Mouse (Mus musculus) hindbrain, embryonic 11.5 days (tissue): ENCODE data around the gene Dio1. TPM values are rescaled to one million over a fixed set of nuclear protein-coding genes. Genes with fewer than 3 reads are reported as not detected.

Experiments used
- ATAC-seq: fragments of 200-750 bp; cut with Nextera tagmentation; 2 replicates; pipeline ENCODE4 v1.8.0; 2017; ENCODE audit warnings: mild to moderate bottlenecking, moderate TSS enrichment, moderate library complexity; ENCODE audit not compliant: low FRiP score
- DNase-seq: peaks from one replicate; pipeline ENCODE4 v3.0.0-alpha.2; 2015; ENCODE audit warnings: low spot score
- H3K27ac ChIP-seq: fragments of 300-500 bp; sonication (generic); 2 replicates; pipeline ENCODE4 v1.5.1; 2014; ENCODE audit warnings: mild to moderate bottlenecking, low read depth, low read length
- H3K27me3 ChIP-seq: fragments of 300-500 bp; sonication (generic); 2 replicates; pipeline ENCODE4 v1.6.1; 2014; ENCODE audit warnings: mild to moderate bottlenecking, low read length, moderate library complexity, mixed read lengths; ENCODE audit not compliant: control insufficient read depth, insufficient read depth
- H3K36me3 ChIP-seq: fragments of 300-500 bp; sonication (generic); 2 replicates; pipeline ENCODE4 v1.6.1; 2014; ENCODE audit warnings: mild to moderate bottlenecking, low read length, moderate library complexity, mixed read lengths; ENCODE audit not compliant: control insufficient read depth, insufficient read depth
- H3K4me1 ChIP-seq: fragments of 300-500 bp; sonication (generic); replicated peaks from 2 replicates; pipeline ENCODE4 v1.6.1; 2014; ENCODE audit warnings: low read length, mixed read lengths; ENCODE audit not compliant: control insufficient read depth, insufficient read depth
- H3K4me2 ChIP-seq: fragments of 300-500 bp; sonication (generic); replicated peaks from 2 replicates; pipeline ENCODE4 v1.6.1; 2014; ENCODE audit warnings: mild to moderate bottlenecking, low read depth, low read length
- H3K4me3 ChIP-seq: fragments of 300-500 bp; sonication (generic); 2 replicates; pipeline ENCODE4 v1.5.1; 2014; ENCODE audit warnings: low read depth, low read length
- H3K9ac ChIP-seq: fragments of 300-500 bp; sonication (generic); 2 replicates; pipeline ENCODE4 v1.6.1; 2014; ENCODE audit warnings: low read depth, low read length
- H3K9me3 ChIP-seq: fragments of 300-500 bp; sonication (generic); 2 replicates; pipeline ENCODE4 v1.6.1; 2016; ENCODE audit warnings: low read length; ENCODE audit not compliant: control insufficient read depth
- WGBS: fragments of 180-500 bp; shearing (Covaris S2); extraction: QIAGEN DNeasy Blood & Tissue Kit; methylation state at CpG from one replicate; pipeline ENCODE4 v1.1.7; 2014; 5-methylcytosine and 5-hydroxymethylcytosine counted together
- polyA plus RNA-seq: library from polyadenylated mRNA; unstranded; fragments of >200 nt; fragmentation: Nextera tagmentation; extraction: Ambion mirVana; gene quantifications from 2 replicates; pipeline ENCODE4 v1.2.1, GENCODE M21; 2014

Dio1 gene
- polyA plus RNA-seq, 1 experiment from 2014 or later: not detected

GRCm38 (mm10) chr4:107292273-107292662 lies 14.7 kb downstream of the Dio1 start:
- WGBS: 77% methylated on average over 4 of the region's 4 CpGs
- DNase-seq: no peak

GRCm38 (mm10) chr4:107291611-107292272 lies 15.2 kb downstream of the Dio1 start:
- Histone ChIP-seq H3K9ac (no peak overlapping the region), H3K9me3 (no peaks in the 10 kb centered on the region), H3K36me3 (no peaks in the 10 kb centered on the region), H3K4me1 (no peaks in the 10 kb centered on the region), H3K27me3 (no peaks in the 10 kb centered on the region), H3K27ac (no peak overlapping the region), H3K4me3 (no peak overlapping the region), H3K4me2 (no peak overlapping the region)
- WGBS: 87% methylated on average over 7 of the region's 7 CpGs
- ATAC-seq: no peak
- no peak for DNase-seq

More at GRCm38 (mm10) chr4:107292273-107292662, 14.7 kb downstream of the Dio1 start:
- Histone ChIP-seq H3K9me3 (no peaks in the 10 kb centered on the region), H3K36me3 (no peaks in the 10 kb centered on the region), H3K9ac (no peak overlapping the region), H3K4me1 (no peaks in the 10 kb centered on the region), H3K4me3 (no peak overlapping the region), H3K27me3 (no peaks in the 10 kb centered on the region), H3K4me2 (no peak overlapping the region), H3K27ac (no peak overlapping the region)
- no peak for ATAC-seq

- H3K4me2 ChIP-seq: no peak overlapping the region
- WGBS: 81% methylated on average over 2 of the region's 2 CpGs
Measured at GRCm38 (mm10) chr4:107287517-107287916, 19.5 kb downstream of the Dio1 start.

GRCm38 (mm10) chr4:107286386-107286785 lies 20.6 kb downstream of the Dio1 start:
- H3K36me3 ChIP-seq: no peaks in the 10 kb centered on the region
- H3K9ac ChIP-seq: no peak overlapping the region
- H3K9me3 ChIP-seq: no peaks in the 10 kb centered on the region
- no peaks in the 10 kb centered on the region for H3K4me1 ChIP-seq
- no peak for DNase-seq
- WGBS: 90% methylated on average over 8 of the region's 8 CpGs
- H3K27me3 ChIP-seq: no peaks in the 10 kb centered on the region
- no peak for ATAC-seq
- H3K27ac ChIP-seq: no peak overlapping the region
- H3K4me2 ChIP-seq: no peak overlapping the region
- H3K4me3 ChIP-seq: no peak overlapping the region

More at GRCm38 (mm10) chr4:107287517-107287916, 19.5 kb downstream of the Dio1 start:
- H3K36me3 ChIP-seq: no peaks in the 10 kb centered on the region
- H3K9ac ChIP-seq: no peak overlapping the region
- H3K4me1 ChIP-seq: no peaks in the 10 kb centered on the region
- H3K27me3 ChIP-seq: no peaks in the 10 kb centered on the region
- H3K27ac ChIP-seq: no peak overlapping the region
- ATAC-seq (no peak), DNase-seq (no peak)
- H3K4me3 ChIP-seq: no peak overlapping the region
- H3K9me3 ChIP-seq: no peaks in the 10 kb centered on the region

GRCm38 (mm10) chr4:107285446-107286200 lies 21.3 kb downstream of the Dio1 start:
- H3K4me1 ChIP-seq: no peaks in the 10 kb centered on the region
- no peaks in the 10 kb centered on the region for H3K9me3 ChIP-seq
- 62% methylated on average over 3 of the region's 3 CpGs for WGBS
- DNase-seq: no peak
- ATAC-seq: no peak
- H3K27ac ChIP-seq: no peak overlapping the region
- H3K4me2 ChIP-seq: no peak overlapping the region
- H3K4me3 ChIP-seq: no peak overlapping the region
- H3K36me3 ChIP-seq: no peaks in the 10 kb centered on the region
- no peak overlapping the region for H3K9ac ChIP-seq
- H3K27me3 ChIP-seq: no peaks in the 10 kb centered on the region

GRCm38 (mm10) chr4:107280843-107281475 lies 26.0 kb downstream of the Dio1 start:
- 77% methylated on average over 7 of the region's 7 CpGs for WGBS
- no peak for ATAC-seq

GRCm38 (mm10) chr4:107278188-107278707 lies 28.7 kb downstream of the Dio1 start:
- Histone ChIP-seq H3K9me3 (no peaks in the 10 kb centered on the region), H3K36me3 (no peaks in the 10 kb centered on the region), H3K9ac (no peak overlapping the region), H3K4me3 (no peak overlapping the region), H3K4me2 (no peak overlapping the region), H3K4me1 (no peaks in the 10 kb centered on the region), H3K27me3 (no peaks in the 10 kb centered on the region), H3K27ac (no peak overlapping the region)
- DNase-seq (peak; percentile 17), ATAC-seq (no peak)
- WGBS: 15% methylated on average over 8 of the region's 8 CpGs

More at GRCm38 (mm10) chr4:107280843-107281475, 26.0 kb downstream of the Dio1 start:
- Histone ChIP-seq H3K9ac (no peak overlapping the region), H3K36me3 (no peaks in the 10 kb centered on the region), H3K4me1 (no peaks in the 10 kb centered on the region), H3K27ac (no peak overlapping the region), H3K4me2 (no peak overlapping the region), H3K27me3 (no peaks in the 10 kb centered on the region), H3K9me3 (no peaks in the 10 kb centered on the region), H3K4me3 (no peak overlapping the region)
- no peak for DNase-seq

GRCm38 (mm10) chr4:107274511-107274910 lies 32.5 kb downstream of the Dio1 start:
- DNase-seq (no peak), ATAC-seq (no peak)
- Histone ChIP-seq H3K4me1 (no peaks in the 10 kb centered on the region), H3K27me3 (no peaks in the 10 kb centered on the region), H3K36me3 (no peaks in the 10 kb centered on the region), H3K27ac (no peak overlapping the region), H3K4me3 (no peak overlapping the region), H3K4me2 (no peak overlapping the region), H3K9ac (no peak overlapping the region), H3K9me3 (no peaks in the 10 kb centered on the region)
- 92% methylated on average over 5 of the region's 5 CpGs for WGBS
